Mouse (Mus musculus): ENCODE measurements around the gene Atp8a2. TPM values are rescaled to one million over a fixed set of nuclear protein-coding genes. Genes with fewer than 3 reads are reported as not detected.

Gene Atp8a2
- polyA plus RNA-seq, 1 experiment from 2014 or later: 14.1 TPM

DNA sequence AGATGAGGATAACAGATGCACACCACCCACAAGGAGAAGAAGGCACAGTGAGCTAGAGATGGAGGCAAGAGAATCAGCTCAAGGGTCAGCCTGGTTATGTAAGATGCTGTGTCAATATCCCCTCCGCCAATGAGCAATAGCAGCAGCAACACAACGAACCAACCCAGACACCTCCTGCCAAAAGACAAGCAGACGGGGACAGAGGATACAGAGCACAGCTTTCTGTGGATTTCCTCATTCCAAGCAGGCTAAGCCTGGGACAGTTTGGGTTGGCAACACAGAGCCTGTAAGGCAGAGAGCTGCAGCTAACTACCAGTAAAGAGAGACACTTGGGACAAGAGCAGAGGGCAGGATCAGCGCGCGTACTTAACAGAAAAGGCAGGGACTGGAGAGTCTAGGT, 504.8 kb downstream of the Atp8a2 start:
- no peaks in the 10 kb centered on the region for H3K36me3 ChIP-seq (replicated peaks)
- H3K27ac ChIP-seq: no peak overlapping the region
- ATAC-seq (ENCODE audit: low FRiP score): no peak
- WGBS: 92% methylated on average over 6 of the region's 6 CpGs
- no peak overlapping the region for H3K4me2 ChIP-seq
- H3K27me3 ChIP-seq: no peaks in the 10 kb centered on the region
- H3K9ac ChIP-seq: no peak overlapping the region
- no peaks in the 10 kb centered on the region for H3K9me3 ChIP-seq
- H3K4me1 ChIP-seq: no peaks in the 10 kb centered on the region
- H3K4me3 ChIP-seq (replicated peaks): no peak overlapping the region

DNA sequence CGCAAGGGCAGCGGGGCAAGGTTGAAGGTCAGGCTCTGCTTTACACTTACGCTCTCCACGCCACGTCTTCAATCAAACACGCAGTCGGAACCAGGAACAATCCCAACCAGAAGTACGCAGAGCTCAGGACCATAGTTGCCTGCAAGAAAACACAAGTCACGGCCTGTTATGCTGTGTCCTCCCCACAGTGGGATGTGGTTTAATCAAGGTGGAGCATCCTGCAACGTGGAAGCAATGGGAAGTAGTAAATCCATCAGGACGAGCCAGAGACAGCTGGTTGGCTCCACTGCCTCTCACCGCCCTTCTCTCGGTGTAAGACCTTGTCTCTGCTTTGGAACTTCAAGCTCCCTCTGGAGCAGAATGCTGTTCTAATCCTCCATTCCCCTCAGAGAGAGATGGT, 505.6 kb downstream of the Atp8a2 start:
- no peaks in the 10 kb centered on the region for H3K4me1 ChIP-seq
- no peak overlapping the region for H3K4me3 ChIP-seq (replicated peaks)
- ATAC-seq (ENCODE audit: low FRiP score): no peak
- 89% methylated on average over 13 of the region's 13 CpGs for WGBS
- no peaks in the 10 kb centered on the region for H3K9me3 ChIP-seq
- no peak overlapping the region for H3K27ac ChIP-seq
- no peaks in the 10 kb centered on the region for H3K36me3 ChIP-seq (replicated peaks)
- H3K9ac ChIP-seq: no peak overlapping the region
- no peaks in the 10 kb centered on the region for H3K27me3 ChIP-seq
- H3K4me2 ChIP-seq: no peak overlapping the region

DNA sequence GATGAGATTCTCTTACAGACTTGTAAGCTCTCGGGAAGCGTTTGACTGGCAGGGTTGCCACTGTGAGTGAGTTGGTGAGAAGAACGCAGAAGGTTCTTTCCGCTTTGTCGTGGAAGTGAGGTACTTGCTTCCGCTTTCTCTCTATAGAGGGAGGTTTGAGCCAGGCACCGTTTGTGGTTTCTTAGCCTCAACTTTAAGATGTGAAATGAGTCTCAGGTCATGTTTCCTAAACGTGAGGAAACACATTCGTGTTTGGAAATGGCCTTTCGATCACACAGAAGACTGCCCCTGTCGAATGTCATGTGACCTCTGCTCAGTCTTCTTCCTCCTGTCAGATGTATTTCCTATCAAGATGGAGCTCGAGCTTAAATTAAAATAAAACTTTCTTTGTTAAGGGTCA, 506.0 kb downstream of the Atp8a2 start:
- WGBS: 82% methylated on average over 12 of the region's 12 CpGs
- no peak overlapping the region for H3K4me2 ChIP-seq
- H3K4me3 ChIP-seq (replicated peaks): no peak overlapping the region
- H3K27me3 ChIP-seq: no peaks in the 10 kb centered on the region
- no peaks in the 10 kb centered on the region for H3K4me1 ChIP-seq
- H3K9ac ChIP-seq: no peak overlapping the region
- no peak for ATAC-seq (ENCODE audit: low FRiP score)
- H3K9me3 ChIP-seq: no peaks in the 10 kb centered on the region
- no peaks in the 10 kb centered on the region for H3K36me3 ChIP-seq (replicated peaks)
- no peak overlapping the region for H3K27ac ChIP-seq

DNA sequence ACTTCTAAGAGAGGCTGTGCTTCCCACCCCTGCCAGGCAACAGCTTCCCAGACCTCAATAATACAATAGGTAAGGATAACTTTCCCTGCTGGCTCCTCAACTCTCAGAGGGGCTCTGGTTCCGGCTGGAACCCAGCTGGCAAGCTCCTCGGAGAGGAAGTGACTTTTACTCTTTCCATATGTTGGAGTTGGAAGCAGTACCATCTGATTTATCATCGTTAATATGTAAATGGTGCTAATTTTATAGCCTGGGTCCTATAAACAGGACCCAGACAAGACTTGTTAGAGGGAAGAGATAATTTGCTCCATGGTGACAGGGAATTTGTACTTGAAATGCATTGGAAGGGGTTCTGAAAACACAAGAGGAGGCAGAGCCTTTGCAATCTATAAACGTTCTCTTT, 507.4 kb downstream of the Atp8a2 start:
- Histone ChIP-seq H3K27ac (no peak overlapping the region), H3K27me3 (no peaks in the 10 kb centered on the region), H3K36me3 (replicated peaks) (no peaks in the 10 kb centered on the region), H3K4me2 (no peak overlapping the region), H3K4me1 (no peaks in the 10 kb centered on the region; the same call in 1 of the 2 replicates), H3K9me3 (no peaks in the 10 kb centered on the region), H3K4me3 (replicated peaks) (no peak overlapping the region), H3K9ac (no peak overlapping the region)
- no peak for ATAC-seq (ENCODE audit: low FRiP score)
- 67% methylated on average over 4 of the region's 4 CpGs for WGBS

DNA sequence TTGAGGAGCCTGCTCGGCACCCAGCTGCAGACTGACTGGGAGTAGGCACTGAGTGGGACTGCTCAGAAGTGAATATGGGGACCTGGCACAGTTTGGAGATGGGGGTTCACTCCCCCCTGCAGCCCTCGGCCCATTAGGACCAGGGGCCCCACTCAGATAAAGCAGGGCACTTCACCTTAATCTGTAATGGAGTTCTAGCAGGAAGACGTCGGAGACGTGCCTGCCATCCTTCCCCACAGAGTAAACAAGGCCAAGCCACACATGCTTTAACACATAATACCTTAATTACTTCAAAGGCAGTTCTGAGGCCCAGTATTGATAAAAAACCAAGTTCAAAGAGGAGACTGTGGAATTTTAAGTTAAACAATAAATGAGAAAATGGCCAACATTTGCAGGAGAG, 510.8 kb downstream of the Atp8a2 start:
- Histone ChIP-seq H3K9me3 (no peaks in the 10 kb centered on the region), H3K4me2 (no peak overlapping the region), H3K9ac (no peak overlapping the region), H3K4me1 (no peaks in the 10 kb centered on the region; the same call in 1 of the 2 replicates), H3K27me3 (no peaks in the 10 kb centered on the region), H3K36me3 (replicated peaks) (no peaks in the 10 kb centered on the region), H3K27ac (no peak overlapping the region), H3K4me3 (replicated peaks) (no peak overlapping the region)
- 72% methylated on average over 5 of the region's 5 CpGs for WGBS
- ATAC-seq (ENCODE audit: low FRiP score): no peak

DNA sequence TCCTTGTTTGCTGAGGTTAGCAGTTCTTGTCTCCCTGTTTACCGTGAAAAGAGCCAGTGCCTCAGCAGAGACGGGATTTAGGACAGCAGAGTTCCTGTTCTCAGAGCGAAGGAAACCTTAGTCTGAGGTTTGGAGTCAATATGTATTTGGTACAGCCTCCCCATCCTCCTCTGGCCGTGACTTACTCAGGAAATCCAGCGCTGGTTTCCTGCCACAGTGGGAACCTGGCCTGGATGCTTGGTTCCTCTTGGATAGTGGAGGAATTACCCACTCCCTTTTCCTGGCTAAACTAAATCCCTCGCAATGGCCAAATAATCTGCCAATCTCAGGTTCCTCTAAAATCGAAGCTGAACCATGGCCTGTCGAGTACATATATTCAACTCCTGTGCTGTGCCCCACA, 511.6 kb downstream of the Atp8a2 start:
- no peak overlapping the region for H3K4me2 ChIP-seq
- no peak overlapping the region for H3K9ac ChIP-seq
- no peaks in the 10 kb centered on the region for H3K27me3 ChIP-seq
- no peaks in the 10 kb centered on the region; the same call in 1 of the 2 replicates for H3K4me1 ChIP-seq
- ATAC-seq (ENCODE audit: low FRiP score): no peak
- no peak overlapping the region for H3K27ac ChIP-seq
- no peak overlapping the region for H3K4me3 ChIP-seq (replicated peaks)
- no peaks in the 10 kb centered on the region for H3K36me3 ChIP-seq (replicated peaks)
- 72% methylated on average over 8 of the region's 8 CpGs for WGBS
- H3K9me3 ChIP-seq: no peaks in the 10 kb centered on the region

DNA sequence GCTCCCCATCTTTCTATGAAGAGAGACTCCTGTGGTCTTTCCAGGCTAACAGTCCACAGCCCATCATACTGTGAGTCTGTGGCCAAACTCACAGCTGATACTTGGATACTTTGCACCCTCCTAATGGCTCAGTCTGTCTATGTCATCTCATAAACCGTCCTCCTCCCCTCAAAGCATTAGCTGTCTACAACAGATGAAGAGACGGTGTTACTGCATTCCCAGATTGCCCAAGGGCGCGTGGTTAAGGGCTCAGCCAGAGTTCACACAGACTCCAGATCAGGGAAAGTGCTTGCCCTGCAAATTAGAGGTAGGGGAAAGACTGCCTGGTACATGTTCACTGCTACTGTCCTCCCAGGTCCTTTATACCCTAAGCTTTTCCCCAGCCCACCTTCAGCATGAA, 515.1 kb downstream of the Atp8a2 start:
- Histone ChIP-seq H3K27ac (no peak overlapping the region), H3K4me1 (no peaks in the 10 kb centered on the region; the same call in 1 of the 2 replicates), H3K4me2 (no peak overlapping the region), H3K36me3 (replicated peaks) (no peaks in the 10 kb centered on the region), H3K9me3 (no peaks in the 10 kb centered on the region), H3K4me3 (replicated peaks) (no peak overlapping the region), H3K27me3 (no peaks in the 10 kb centered on the region), H3K9ac (no peak overlapping the region)
- ATAC-seq (ENCODE audit: low FRiP score): no peak
- WGBS: 72% methylated on average over 4 of the region's 4 CpGs

DNA sequence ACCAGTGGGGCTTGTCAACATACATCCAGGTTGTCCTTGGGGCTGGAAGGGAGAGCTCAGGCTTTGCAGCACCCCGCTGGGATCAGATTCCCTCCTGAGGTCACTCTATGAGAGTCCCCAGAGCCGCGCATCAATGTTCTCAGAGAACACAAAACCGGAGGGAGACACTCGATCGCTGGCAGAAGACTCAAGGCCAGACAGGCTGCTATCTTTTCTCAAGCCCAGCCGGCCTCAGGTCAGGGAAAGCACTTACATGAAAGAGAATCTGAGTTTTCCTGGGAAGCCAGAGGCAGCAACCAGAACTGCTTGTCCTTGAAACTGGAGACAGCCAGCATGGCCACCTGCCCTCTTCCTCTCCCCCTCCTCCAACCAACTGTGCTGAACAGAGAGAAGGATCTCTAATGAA, 519.4 kb downstream of the Atp8a2 start:
- 72% methylated on average over 7 of the region's 7 CpGs for WGBS
- Histone ChIP-seq H3K4me3 (replicated peaks) (no peak overlapping the region), H3K27me3 (0 out of 2 replicates have a peak, but pooled peaks cover 8% of the 10 kb centered on the region), H3K9me3 (no peaks in the 10 kb centered on the region), H3K9ac (no peak overlapping the region), H3K4me2 (no peak overlapping the region), H3K36me3 (replicated peaks) (no peaks in the 10 kb centered on the region), H3K4me1 (peaks cover 17% of the 10 kb centered on the region), H3K27ac (no peak overlapping the region)
- no peak for ATAC-seq (ENCODE audit: low FRiP score)

DNA sequence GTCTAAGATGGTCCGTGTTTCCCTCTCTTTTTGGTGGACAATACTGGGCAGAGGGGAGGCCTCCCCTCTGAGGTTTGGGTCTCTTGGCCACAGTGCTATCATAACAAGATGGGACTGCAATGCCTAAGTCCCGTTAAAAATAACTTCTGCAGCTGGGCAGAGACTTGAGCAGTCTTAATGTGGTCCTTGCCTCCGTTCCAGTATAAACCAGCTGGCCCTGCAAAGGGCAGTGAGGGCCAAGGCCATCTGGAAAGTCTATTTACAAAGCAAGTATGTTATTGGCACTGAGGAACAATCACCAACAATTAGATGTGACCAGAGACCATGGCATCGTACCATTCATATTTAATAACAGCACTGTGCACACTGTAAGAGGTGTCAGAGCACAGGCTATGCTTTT, 521.6 kb downstream of the Atp8a2 start:
- ATAC-seq (ENCODE audit: low FRiP score): no peak
- Histone ChIP-seq H3K4me3 (replicated peaks) (no peak overlapping the region), H3K36me3 (replicated peaks) (no peaks in the 10 kb centered on the region), H3K27me3 (0 out of 2 replicates have a peak, but pooled peaks cover 11% of the 10 kb centered on the region), H3K4me1 (peaks cover 17% of the 10 kb centered on the region), H3K4me2 (no peak overlapping the region), H3K9me3 (no peaks in the 10 kb centered on the region), H3K9ac (no peak overlapping the region), H3K27ac (no peak overlapping the region)
- 80% methylated on average over 4 of the region's 4 CpGs for WGBS

DNA sequence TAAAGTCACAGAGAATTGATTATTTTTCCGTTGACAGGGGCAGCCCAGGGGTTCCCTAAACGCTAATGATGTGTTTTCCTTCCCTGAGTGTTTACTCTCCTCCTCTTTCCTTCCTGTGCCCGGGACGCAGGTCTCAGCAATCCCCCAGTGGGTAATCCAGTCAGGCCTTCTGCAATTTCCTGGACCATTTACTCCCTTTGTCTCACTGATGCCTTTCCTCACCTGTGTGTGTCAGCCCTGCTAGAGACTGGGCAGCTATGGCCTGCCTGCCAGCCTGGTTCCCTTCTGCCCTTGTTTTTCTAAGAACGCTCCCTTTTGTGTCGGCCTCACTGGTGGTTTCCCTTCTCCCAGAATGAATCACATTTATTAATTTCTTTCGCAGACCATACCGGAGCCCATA, 522.4 kb downstream of the Atp8a2 start:
- no peak overlapping the region for H3K4me2 ChIP-seq
- no peaks in the 10 kb centered on the region for H3K9me3 ChIP-seq
- 0 out of 2 replicates have a peak, but pooled peaks have one; percentile 30 for ATAC-seq (ENCODE audit: low FRiP score)
- WGBS: 34% methylated on average over 8 of the region's 8 CpGs
- H3K4me3 ChIP-seq (replicated peaks): no peak overlapping the region
- H3K27me3 ChIP-seq: 0 out of 2 replicates have a peak, but pooled peaks cover 14% of the 10 kb centered on the region
- H3K9ac ChIP-seq: no peak overlapping the region
- H3K36me3 ChIP-seq (replicated peaks): no peaks in the 10 kb centered on the region
- H3K4me1 ChIP-seq: peaks cover 17% of the 10 kb centered on the region
- H3K27ac ChIP-seq: 0 out of 2 replicates have a peak overlapping the region, but pooled peaks have one; percentile 6

DNA sequence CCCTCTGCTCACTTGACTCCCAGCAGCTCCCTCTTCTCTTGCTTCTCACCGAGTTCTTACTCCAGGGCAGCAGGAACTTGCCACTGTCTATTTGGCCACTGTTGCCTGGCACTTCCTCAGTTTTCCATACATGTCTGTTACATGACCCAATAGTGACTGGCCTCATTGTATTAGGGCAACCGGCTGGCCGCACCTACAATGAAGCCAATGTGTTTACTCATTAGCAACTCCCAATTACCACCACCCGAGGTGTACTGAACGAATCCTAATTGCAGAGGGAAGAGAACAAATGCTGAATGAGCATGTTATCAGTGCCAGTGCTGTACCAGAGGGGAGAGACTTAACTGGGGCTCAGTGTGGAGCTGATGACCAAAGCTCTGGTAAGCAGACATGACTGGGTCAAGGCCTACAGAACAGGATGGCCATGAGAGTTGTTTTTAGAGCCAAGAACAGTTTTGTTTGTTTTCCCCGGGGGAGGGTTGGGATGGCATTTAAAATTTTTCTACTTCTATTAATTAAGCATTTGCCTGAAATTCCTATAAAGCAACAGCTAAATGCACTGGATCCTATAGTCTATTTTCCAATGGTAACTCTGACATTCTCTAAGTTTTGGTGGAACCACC, 524.0 kb downstream of the Atp8a2 start:
- Histone ChIP-seq H3K27ac (no peak overlapping the region), H3K4me1 (peaks cover 17% of the 10 kb centered on the region), H3K4me3 (replicated peaks) (no peak overlapping the region), H3K36me3 (replicated peaks) (no peaks in the 10 kb centered on the region), H3K9me3 (no peaks in the 10 kb centered on the region), H3K27me3 (0 out of 2 replicates have a peak, but pooled peaks cover 14% of the 10 kb centered on the region), H3K4me2 (no peak overlapping the region), H3K9ac (no peak overlapping the region)
- 48% methylated on average over 6 of the region's 6 CpGs for WGBS
- peak; percentile 33; the same call in 1 of the 2 replicates for ATAC-seq (ENCODE audit: low FRiP score)

DNA sequence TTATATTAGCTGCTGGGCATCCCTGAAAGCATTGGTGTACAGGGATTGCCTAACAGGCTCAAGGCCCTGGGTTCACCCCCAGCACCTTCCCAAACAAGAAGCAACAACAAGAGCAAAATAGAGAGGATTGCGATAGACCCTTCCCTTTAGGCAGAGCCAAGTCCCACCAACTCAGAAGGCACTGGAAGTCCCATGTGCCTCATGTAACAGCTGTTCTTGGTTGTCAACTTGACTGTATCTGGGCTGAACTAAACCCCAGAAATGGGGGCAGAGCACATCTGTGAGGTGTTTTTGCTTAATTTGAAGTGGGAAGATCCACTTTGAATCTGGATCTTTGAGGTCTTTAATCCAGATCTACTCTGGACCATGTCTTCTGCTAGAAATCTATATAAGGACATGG, 539.9 kb downstream of the Atp8a2 start:
- H3K4me1 ChIP-seq: no peaks in the 10 kb centered on the region
- WGBS: 97% methylated on average over 1 of the region's 1 CpGs
- no peak for ATAC-seq (ENCODE audit: low FRiP score)

DNA sequence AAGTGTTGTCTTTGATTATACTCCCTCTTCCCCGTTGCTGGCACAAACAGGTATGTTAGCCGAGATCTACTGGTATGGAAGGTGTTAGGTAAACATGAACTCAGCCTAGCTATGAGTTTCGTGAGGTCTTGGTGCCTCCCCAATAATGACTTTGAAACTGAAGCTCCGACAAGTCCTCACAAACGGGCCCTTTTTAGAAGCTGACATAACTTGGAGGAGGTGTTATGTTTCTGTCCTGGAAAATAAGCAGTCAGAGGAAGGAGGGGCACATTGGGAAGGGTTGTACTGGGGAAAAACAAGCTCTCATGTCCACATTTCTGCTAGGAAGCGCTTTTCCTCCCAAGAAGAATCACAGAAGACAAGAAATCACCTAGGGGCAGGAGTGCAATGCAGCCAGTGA, 540.4 kb downstream of the Atp8a2 start:
- H3K9ac ChIP-seq: no peak overlapping the region
- no peaks in the 10 kb centered on the region for H3K4me1 ChIP-seq
- no peak overlapping the region for H3K27ac ChIP-seq
- H3K36me3 ChIP-seq (replicated peaks): no peaks in the 10 kb centered on the region
- H3K4me3 ChIP-seq (replicated peaks): no peak overlapping the region
- no peak overlapping the region for H3K4me2 ChIP-seq
- ATAC-seq (ENCODE audit: low FRiP score): no peak
- no peaks in the 10 kb centered on the region for H3K9me3 ChIP-seq
- WGBS: 82% methylated on average over 6 of the region's 6 CpGs
- H3K27me3 ChIP-seq: no peaks in the 10 kb centered on the region

More for the DNA sequence above, 539.9 kb downstream of the Atp8a2 start:
- H3K4me2 ChIP-seq: no peak overlapping the region
- no peak overlapping the region for H3K27ac ChIP-seq
- H3K27me3 ChIP-seq: no peaks in the 10 kb centered on the region
- H3K9me3 ChIP-seq: no peaks in the 10 kb centered on the region
- no peak overlapping the region for H3K4me3 ChIP-seq (replicated peaks)
- no peak overlapping the region for H3K9ac ChIP-seq
- H3K36me3 ChIP-seq (replicated peaks): no peaks in the 10 kb centered on the region
